Mouse (Mus musculus): ENCODE results near the gene Pla2g10. TPM values are rescaled to one million over a fixed set of nuclear protein-coding genes. Genes with fewer than 3 reads are reported as not detected.

Pla2g10 gene
- total RNA-seq (2023): not detected

DNA sequence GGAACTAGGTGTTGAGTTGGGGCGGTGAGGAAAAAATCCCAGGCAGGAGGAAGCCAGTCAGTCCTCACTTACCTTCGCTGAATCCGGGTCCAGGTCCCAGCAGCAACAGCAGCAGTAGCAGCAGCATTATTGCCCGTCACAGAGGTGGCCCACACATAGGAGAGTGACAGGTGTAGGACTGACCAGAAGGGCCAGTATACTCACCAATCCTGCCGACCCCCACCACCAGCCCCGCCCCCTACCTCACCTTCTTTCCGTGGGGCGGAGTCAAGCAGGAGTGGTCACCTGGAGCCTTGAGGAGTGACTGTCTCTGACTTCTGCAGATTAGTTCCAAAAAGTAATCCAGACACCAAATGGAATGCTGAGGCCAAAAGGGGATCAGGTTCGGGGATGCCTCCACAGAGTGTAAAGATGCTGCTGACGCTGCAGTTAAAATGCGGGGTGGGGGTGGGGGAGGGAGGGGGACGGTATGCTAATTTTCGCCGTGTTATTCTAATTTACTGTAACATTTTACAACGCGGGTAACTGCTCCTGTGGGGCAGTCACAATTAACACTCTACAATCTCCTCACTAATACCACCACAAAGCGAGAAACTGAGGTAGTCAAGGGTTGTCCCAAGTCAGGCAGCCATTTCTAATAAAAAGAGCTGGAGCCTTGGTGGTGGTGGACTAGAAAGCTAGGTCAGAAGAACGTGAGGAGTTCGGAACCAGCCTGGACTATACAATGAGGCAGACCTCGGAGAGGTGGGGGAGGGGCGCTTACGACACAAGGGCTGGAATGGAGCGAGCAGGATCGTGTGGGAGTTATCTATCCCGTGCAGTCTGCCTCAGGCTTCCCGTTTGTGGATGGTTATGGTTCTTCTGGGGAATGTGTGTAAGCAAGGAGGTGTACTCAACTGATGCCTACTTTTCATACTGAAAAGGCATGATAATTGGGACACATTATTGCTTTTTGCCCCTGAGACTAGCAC lies at the start of gene Pla2g10:
Pla2g10 (minus strand) TSS at position 699 of the 971 bp plus-strand sequence.

GRCm38 (mm10) chr16:13671685-13672385 lies 58.9 kb downstream of the Pla2g10 start, which contains the start of the genes Bfar and 3110001I22Rik:
Bfar (plus strand) TSS chr16:13671858.
3110001I22Rik (plus strand) TSS chr16:13671929.

DNA sequence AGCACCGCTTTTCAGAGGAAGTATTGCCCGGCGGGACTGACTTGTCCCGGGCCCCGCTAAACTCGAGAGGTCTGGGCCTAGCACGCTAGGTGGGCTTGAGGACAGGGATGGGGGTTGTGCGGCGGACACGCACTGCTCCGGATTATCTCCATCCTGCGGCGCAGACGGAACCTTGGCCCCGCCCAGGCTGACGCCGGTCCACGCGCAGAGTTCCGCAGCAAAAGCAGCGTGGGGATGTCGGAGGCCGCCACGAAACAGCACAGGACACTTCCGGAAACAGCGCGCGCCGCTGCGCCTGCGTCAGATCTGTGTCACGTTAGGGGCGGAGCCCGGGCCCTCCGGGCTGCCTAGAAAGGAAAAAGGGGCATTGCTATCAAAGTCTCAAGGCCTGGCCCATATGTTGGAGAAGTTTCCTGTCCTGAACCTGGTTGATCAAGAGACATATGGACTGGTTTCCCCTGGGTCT lies 62.9 kb downstream of the Pla2g10 start, which contains the start of gene Parn:
Parn (minus strand) TSS at position 293 of the 466 bp plus-strand sequence.

Other genes starting within 250 kb of the Pla2g10 start
- 10 to 100 TPM in 1 of 2 experiments, 1 to 10 TPM in 1; 7.7 to 12.9 TPM for gene Parn, start 62.8 kb downstream of the Pla2g10 start, total RNA-seq (2023)
- gene Bfar, start 59.1 kb downstream of the Pla2g10 start, total RNA-seq (2023): 10 to 100 TPM; 27.0 to 28.8 TPM
- 10 to 100 TPM in 1 of 2 experiments, 1 to 10 TPM in 1; 9.5 to 13.1 TPM for gene 3110001I22Rik, start 59.1 kb downstream of the Pla2g10 start, total RNA-seq (2023)
- 10 to 100 TPM; 11.1 to 13.0 TPM for gene Rrn3, start 49.7 kb upstream of the Pla2g10 start, total RNA-seq (2023)
- gene Ntan1, start 87.9 kb upstream of the Pla2g10 start, total RNA-seq (2023): 10 to 100 TPM; 33.6 to 38.4 TPM
- gene Pdxdc1, start 172.1 kb upstream of the Pla2g10 start, total RNA-seq (2023): 10 to 100 TPM; 37.5 to 45.6 TPM
- gene Mpv17l, start 172.2 kb upstream of the Pla2g10 start, total RNA-seq (2023): under 1 TPM; 0.33 to 0.46 TPM